Mouse (Mus musculus) heart, postnatal 0 days (tissue): ENCODE data around the gene Cluh. TPM values are rescaled to one million over a fixed set of nuclear protein-coding genes. Genes with fewer than 3 reads are reported as not detected.

Experiments
- ATAC-seq: fragments of 200-750 bp; cut with Nextera tagmentation; 2 replicates; pipeline ENCODE4 v1.8.0; 2017; ENCODE audit warnings: low read depth, moderate number of reproducible peaks, moderate library complexity; ENCODE audit not compliant: insufficient read depth
- DNase-seq: peaks from one replicate; pipeline ENCODE4 v3.0.0-alpha.2; 2016; ENCODE audit warnings: low spot score
- H3K27ac ChIP-seq: fragments of 300-500 bp; sonication (generic); 2 replicates; pipeline ENCODE4 v1.5.1; 2014; ENCODE audit warnings: low read depth, mild to moderate bottlenecking
- H3K27me3 ChIP-seq: fragments of 300-500 bp; sonication (generic); 2 replicates; pipeline ENCODE4 v1.6.1; 2014; ENCODE audit warnings: low read length, mixed read lengths; ENCODE audit not compliant: control insufficient read depth, insufficient read depth
- H3K36me3 ChIP-seq: fragments of 300-500 bp; sonication (generic); replicated peaks from 2 replicates; pipeline ENCODE4 v1.6.1; 2014; ENCODE audit warnings: low read length, mixed read lengths; ENCODE audit not compliant: control insufficient read depth, insufficient read depth
- H3K4me1 ChIP-seq: fragments of 300-500 bp; sonication (generic); 2 replicates; pipeline ENCODE4 v1.6.1; 2014; ENCODE audit warnings: antibody characterized with exemption; ENCODE audit not compliant: control insufficient read depth, insufficient read depth
- H3K4me2 ChIP-seq: fragments of 300-500 bp; sonication (generic); 2 replicates; pipeline ENCODE4 v1.6.1; 2014; ENCODE audit warnings: low read depth, mild to moderate bottlenecking, low read length, moderate library complexity
- H3K4me3 ChIP-seq: fragments of 300-500 bp; sonication (generic); 2 replicates; pipeline ENCODE4 v1.5.1; 2014; ENCODE audit warnings: low read depth, low read length
- H3K9ac ChIP-seq: fragments of 300-500 bp; sonication (generic); replicated peaks from 2 replicates; pipeline ENCODE4 v1.6.1; 2014; ENCODE audit warnings: low read depth, low read length, mixed read lengths
- H3K9me3 ChIP-seq: fragments of 300-500 bp; sonication (generic); replicated peaks from 2 replicates; pipeline ENCODE4 v1.6.1; 2016; ENCODE audit warnings: low read length; ENCODE audit not compliant: control insufficient read depth
- CTCF ChIP-seq: IDR thresholded peaks from 2 replicates; pipeline ENCODE4 v1.5.1; 2016; ENCODE audit warnings: antibody characterized with exemption, control low read depth, low read depth
- EP300 ChIP-seq: IDR thresholded peaks from 2 replicates; pipeline ENCODE4 v1.6.1; 2016; ENCODE audit warnings: antibody characterized with exemption, low read depth
- WGBS: fragments of 180-500 bp; shearing (Covaris S2); extraction: QIAGEN DNeasy Blood & Tissue Kit; methylation state at CpG from one replicate; pipeline ENCODE4 v1.1.7; 2014; 5-methylcytosine and 5-hydroxymethylcytosine counted together
- polyA plus RNA-seq: library from polyadenylated mRNA; unstranded; fragments of >200 nt; fragmentation: Nextera tagmentation; extraction: Ambion mirVana; gene quantifications from 2 replicates; pipeline ENCODE4 v1.2.1, GENCODE M21; 2015
- total RNA-seq: library from RNA; depleted of rRNA; stranded (reverse); fragments of >200 nt; gene quantifications from 2 replicates; pipeline ENCODE4 v1.2.3, GENCODE M21; 2014; ENCODE audit warnings: low replicate concordance

Cluh gene
- total and polyA plus RNA-seq, 2 experiments from 2014 or later, result 61.4 to 241 TPM

DNA sequence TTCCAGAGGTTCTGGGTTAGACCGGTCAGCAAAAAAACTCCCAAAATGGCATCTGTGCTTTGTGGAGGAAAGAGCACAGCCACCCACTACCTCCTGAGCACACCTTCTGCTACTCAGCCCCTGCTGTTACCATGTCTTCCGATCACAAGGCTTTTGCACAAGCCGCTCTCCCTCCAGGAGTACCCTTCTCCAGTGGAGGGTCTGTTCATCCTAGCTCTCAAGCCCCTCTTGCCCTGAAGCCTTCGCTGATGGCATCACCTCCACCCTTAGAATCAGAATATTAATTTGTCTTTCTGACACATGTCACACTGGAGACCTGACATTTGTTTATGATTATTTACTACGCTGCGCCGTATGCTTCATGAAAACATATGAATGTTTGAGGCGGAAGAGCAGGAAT is 11.8 kb upstream of the Cluh start:
- DNase-seq (no peak), ATAC-seq (no peak)
- Histone ChIP-seq H3K9me3 (no peaks in the 10 kb centered on the region), H3K9ac (peak overlapping the region; percentile 77), H3K4me1 (peaks cover 22% of the 10 kb centered on the region), H3K4me2 (peak overlapping the region; percentile 91), H3K4me3 (peak overlapping the region; percentile 75), H3K27me3 (no peaks in the 10 kb centered on the region), H3K27ac (peak overlapping the region; percentile 93), H3K36me3 (no peaks in the 10 kb centered on the region)
- TF ChIP-seq EP300 (no peak), CTCF (no peak)
- 15% methylated on average over 8 of the region's 8 CpGs for WGBS

DNA sequence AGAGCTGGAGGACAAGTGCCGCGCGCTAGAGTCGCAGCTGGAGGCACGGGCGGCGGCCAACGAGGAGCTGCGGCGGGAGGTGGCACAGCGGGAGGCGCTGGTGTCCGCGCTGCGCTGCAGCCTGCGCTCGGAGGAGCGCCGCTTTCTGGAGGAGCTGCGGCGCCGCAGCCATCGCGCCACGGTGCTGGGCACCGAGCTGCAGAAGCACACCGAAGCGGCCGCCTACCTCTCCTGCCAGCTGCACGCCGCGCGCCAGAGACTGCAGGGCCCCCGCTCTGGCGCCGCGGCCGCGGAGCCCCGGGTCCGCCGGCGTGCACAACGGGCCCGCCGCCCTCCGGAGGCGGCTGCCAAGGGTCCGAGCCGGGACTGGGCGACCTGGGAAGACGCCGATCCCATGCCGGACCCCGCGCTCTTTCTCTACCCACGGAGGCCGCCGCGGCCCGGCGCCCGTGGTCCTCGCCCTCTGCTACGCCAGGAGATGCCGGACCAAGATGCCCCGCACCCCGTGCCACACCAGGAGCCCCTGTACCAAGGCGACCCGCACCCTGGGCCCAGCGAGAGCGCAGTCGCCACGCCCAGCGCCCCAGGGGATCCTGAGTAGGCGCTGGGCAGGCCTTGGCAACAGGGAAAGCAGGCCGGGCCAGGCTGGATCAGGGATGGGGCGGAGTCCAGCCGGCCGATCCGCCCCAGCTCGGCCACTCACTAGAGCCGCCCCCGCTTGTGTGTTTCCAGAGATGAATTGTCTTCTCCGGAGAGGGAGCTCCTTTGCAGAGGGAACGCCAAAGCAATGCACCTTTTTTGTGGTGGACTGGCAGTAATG is 11.1 kb upstream of the Cluh start:
- Histone ChIP-seq H3K4me1 (peaks cover 22% of the 10 kb centered on the region), H3K4me2 (peak overlapping the region; percentile 91), H3K9ac (peak overlapping the region; percentile 77), H3K36me3 (no peaks in the 10 kb centered on the region), H3K4me3 (peak overlapping the region; percentile 75), H3K9me3 (no peaks in the 10 kb centered on the region), H3K27ac (peak overlapping the region; percentile 93), H3K27me3 (no peaks in the 10 kb centered on the region)
- WGBS, result under 1% methylated on average over 86 of the region's 86 CpGs
- TF ChIP-seq CTCF (peak; percentile 46), EP300 (0 out of 2 replicates have a peak, but pooled peaks have one; percentile 27)
- ATAC-seq (peak; percentile 92), DNase-seq (peak; percentile 89)

DNA sequence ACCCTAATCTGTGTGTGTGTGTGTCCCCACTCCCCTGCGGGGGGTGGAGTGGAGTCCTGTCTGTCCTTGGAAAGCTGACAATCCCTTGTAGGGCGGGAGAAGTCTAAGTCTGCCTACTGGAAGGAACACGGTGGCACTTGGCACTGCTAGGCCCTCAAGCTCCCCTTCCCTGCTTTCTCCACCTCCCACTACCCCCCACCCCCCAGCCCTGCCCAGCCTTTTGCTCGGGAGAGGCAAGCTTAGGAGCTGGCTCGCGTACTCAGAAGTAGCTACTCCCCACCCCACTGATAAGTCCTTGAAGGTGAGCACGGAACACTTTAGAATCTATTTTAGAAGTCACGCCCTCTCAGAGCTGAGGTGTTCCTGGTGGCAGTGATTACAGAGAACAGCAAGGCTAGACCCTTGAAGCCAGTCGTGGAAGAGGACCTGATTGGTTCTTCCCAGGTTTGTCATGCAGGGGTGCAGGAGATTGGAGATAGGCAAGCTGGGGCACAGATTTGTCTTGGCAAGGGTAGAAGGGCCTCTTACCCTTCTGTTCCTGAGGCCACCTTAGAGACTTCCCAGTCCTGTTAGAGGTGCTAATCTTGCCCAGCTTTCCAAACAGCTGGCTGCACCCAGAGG is 10.4 kb upstream of the Cluh start:
- peak; percentile 69 for DNase-seq
- Histone ChIP-seq H3K4me1 (peaks cover 22% of the 10 kb centered on the region), H3K4me2 (peak overlapping the region; percentile 91), H3K27me3 (no peaks in the 10 kb centered on the region), H3K9ac (peak overlapping the region; percentile 77), H3K9me3 (no peaks in the 10 kb centered on the region), H3K4me3 (peak overlapping the region; percentile 75), H3K36me3 (no peaks in the 10 kb centered on the region), H3K27ac (peak overlapping the region; percentile 93)
- WGBS, result 6% methylated on average over 9 of the region's 9 CpGs
- TF ChIP-seq CTCF (no peak), EP300 (no peak)
- peak; percentile 13; the same call in 1 of the 2 replicates for ATAC-seq

DNA sequence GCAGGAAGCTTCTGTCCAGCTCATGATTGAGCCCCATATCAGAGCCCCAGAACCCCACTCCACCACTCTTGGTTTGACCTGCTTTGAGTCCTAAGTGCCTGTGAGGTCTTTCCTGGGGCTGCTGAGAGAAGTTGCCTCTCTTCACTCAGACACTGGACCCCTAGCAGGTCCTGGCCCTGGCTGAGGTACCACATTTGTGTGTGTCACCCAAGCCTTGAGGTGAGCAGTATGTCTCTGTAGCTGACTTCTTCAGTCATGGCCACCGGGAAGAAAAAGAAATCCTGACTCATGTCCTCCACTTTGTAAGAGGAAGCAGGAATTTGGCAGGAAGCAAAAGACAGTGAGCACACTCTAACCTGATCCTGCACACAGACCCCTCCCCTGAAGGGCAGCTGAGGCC is 9.7 kb upstream of the Cluh start:
- Histone ChIP-seq H3K36me3 (no peaks in the 10 kb centered on the region), H3K9ac (no peak overlapping the region), H3K27me3 (no peaks in the 10 kb centered on the region), H3K27ac (peak overlapping the region; percentile 93), H3K4me1 (peaks cover 22% of the 10 kb centered on the region), H3K4me3 (no peak overlapping the region), H3K9me3 (no peaks in the 10 kb centered on the region), H3K4me2 (peak overlapping the region; percentile 91; the same call in 1 of the 2 replicates)
- TF ChIP-seq EP300 (no peak), CTCF (no peak)
- 32% methylated on average over 1 of the region's 1 CpGs for WGBS
- ATAC-seq, result no peak
- DNase-seq, result no peak

DNA sequence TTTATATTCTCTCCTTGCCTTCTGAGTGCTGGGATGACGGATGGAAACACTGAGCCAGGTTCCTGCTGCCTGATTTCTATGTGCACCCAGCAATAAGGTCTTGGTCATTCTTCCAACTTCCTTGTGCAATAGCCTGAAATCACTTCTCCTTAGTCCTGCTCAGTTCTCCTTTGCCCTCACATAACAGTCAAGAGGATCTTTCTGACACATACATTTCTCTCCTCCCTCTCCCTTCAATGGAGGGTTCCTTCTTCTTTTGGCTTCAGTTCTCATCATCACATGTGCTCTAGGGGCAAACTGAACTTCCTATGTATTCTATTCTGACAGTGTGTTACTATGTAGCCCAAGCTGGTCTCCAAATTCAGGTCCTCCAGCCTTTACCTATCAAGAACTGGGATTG is 1.3 kb upstream of the Cluh start:
- WGBS, result 83% methylated on average over 1 of the region's 1 CpGs

More for the DNA sequence above, 1.3 kb upstream of the Cluh start:
- Histone ChIP-seq H3K4me1 (peaks cover 27% of the 10 kb centered on the region), H3K36me3 (no peaks in the 10 kb centered on the region), H3K27ac (peak overlapping the region; percentile 94), H3K9ac (no peak overlapping the region), H3K4me3 (no peak overlapping the region), H3K27me3 (no peaks in the 10 kb centered on the region), H3K4me2 (no peak overlapping the region), H3K9me3 (no peaks in the 10 kb centered on the region)
- ATAC-seq, result no peak
- TF ChIP-seq CTCF (no peak), EP300 (no peak)
- no peak for DNase-seq
